Mouse (Mus musculus): Measurements from ENCODE around the gene Tspan8. TPM values are rescaled to one million over a fixed set of nuclear protein-coding genes. Genes with fewer than 3 reads are reported as not detected.
A peak's percentile ranks its signal among the peaks of the same experiment; 100 is the strongest.

Gene Tspan8
- polyA plus RNA-seq, 1 experiment from 2014 or later, result 204 TPM

DNA sequence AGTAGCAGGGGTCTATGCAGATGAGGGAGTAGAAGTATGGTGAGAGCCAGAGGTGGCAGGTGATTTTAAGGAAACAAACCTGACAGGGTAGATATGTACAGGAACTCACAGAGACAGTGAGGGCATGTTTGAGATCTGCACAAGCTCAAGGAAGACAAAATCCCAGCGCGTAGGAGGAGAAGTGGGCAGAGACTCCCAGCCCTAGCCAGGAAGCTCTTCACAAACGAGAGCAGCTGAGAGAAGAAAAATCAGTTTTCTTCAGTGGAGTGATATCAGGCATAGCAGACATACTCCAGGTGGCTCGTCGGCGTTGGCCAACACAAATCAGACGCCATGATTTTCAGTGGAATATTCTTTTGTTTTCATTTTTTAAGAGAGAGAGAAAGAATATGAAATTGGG, 8.7 kb downstream of the Tspan8 start:
- Histone ChIP-seq H3K27me3 (replicated peaks; ENCODE audit: control insufficient read depth, insufficient read depth, low read length) (no peaks in the 10 kb centered on the region), H3K9me3 (ENCODE audit: control insufficient read depth) (no peaks in the 10 kb centered on the region), H3K36me3 (ENCODE audit: control insufficient read depth, insufficient read depth) (no peaks in the 10 kb centered on the region), H3K4me3 (ENCODE audit: low read depth, low read length) (no peak overlapping the region), H3K4me1 (replicated peaks; ENCODE audit: control insufficient read depth, insufficient read depth, low read length) (no peaks in the 10 kb centered on the region; the same call in 1 of the 2 replicates), H3K4me2 (replicated peaks; ENCODE audit: low read depth) (no peak overlapping the region), H3K9ac (ENCODE audit: low read depth, low read length) (no peak overlapping the region), H3K27ac (ENCODE audit: low read depth, low read length) (no peak overlapping the region)
- 73% methylated on average over 7 of the region's 7 CpGs for WGBS
- no peak for TF ChIP-seq CTCF (IDR thresholded peaks at IDR 0.05; ENCODE audit: low read depth)
- no peak for ATAC-seq

DNA sequence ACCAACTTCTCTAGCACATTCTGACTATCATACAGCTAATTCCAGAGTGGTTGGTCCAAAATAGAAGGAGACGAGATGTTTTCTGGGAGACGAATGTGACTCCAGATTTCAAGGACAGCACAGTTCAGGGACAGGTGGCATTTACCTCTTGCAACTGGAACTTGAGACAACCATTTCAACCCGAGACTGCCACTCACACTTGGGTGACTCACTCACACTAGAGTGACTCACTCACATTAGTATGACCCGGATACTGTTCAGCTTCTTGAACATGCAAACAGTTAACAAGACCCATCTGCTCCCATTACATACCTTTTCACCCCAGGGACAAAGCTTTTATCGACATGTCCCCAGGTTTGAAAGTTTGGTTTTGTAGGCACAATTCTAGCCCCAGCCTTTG, 12.2 kb downstream of the Tspan8 start:
- H3K27me3 ChIP-seq (replicated peaks; ENCODE audit: control insufficient read depth, insufficient read depth, low read length), result no peaks in the 10 kb centered on the region
- no peaks in the 10 kb centered on the region; the same call in 1 of the 2 replicates for H3K4me1 ChIP-seq (replicated peaks; ENCODE audit: control insufficient read depth, insufficient read depth, low read length)
- H3K36me3 ChIP-seq (ENCODE audit: control insufficient read depth, insufficient read depth), result no peaks in the 10 kb centered on the region; the same call in 1 of the 2 replicates
- no peaks in the 10 kb centered on the region for H3K9me3 ChIP-seq (ENCODE audit: control insufficient read depth)
- WGBS, result 54% methylated on average over 5 of the region's 5 CpGs
- H3K9ac ChIP-seq (ENCODE audit: low read depth, low read length), result no peak overlapping the region
- ATAC-seq, result peak; percentile 77
- no peak overlapping the region; the same call in 1 of the 2 replicates for H3K27ac ChIP-seq (ENCODE audit: low read depth, low read length)
- TF ChIP-seq CTCF (IDR thresholded peaks at IDR 0.05; ENCODE audit: low read depth), result no peak
- H3K4me2 ChIP-seq (replicated peaks; ENCODE audit: low read depth), result no peak overlapping the region
- H3K4me3 ChIP-seq (ENCODE audit: low read depth, low read length), result no peak overlapping the region

DNA sequence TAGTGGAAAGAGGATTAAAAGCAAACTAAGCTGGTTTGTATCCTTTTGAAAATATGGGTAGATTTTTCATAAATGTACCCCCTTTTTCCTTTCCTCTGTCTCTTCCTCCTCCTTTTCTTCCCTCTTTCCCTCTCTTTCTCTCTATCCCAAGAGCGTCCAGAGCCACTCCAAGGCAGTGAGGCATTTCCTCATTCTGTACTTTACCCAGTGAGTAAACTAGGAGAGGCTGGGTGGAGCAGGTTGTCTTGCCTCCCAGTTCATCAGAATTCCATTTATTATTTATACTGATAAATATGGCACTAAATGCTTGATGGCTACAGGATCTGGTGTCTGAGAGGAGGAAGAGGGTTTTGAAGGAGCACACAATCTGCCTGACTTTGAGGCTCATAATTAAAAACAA, 13.1 kb downstream of the Tspan8 start:
- Histone ChIP-seq H3K4me2 (replicated peaks; ENCODE audit: low read depth) (no peak overlapping the region), H3K27me3 (replicated peaks; ENCODE audit: control insufficient read depth, insufficient read depth, low read length) (no peaks in the 10 kb centered on the region), H3K4me3 (ENCODE audit: low read depth, low read length) (no peak overlapping the region), H3K9me3 (ENCODE audit: control insufficient read depth) (no peaks in the 10 kb centered on the region), H3K4me1 (replicated peaks; ENCODE audit: control insufficient read depth, insufficient read depth, low read length) (no peaks in the 10 kb centered on the region; the same call in 1 of the 2 replicates), H3K9ac (ENCODE audit: low read depth, low read length) (no peak overlapping the region), H3K27ac (ENCODE audit: low read depth, low read length) (0 out of 2 replicates have a peak overlapping the region, but pooled peaks have one; percentile 41), H3K36me3 (ENCODE audit: control insufficient read depth, insufficient read depth) (no peaks in the 10 kb centered on the region; the same call in 1 of the 2 replicates)
- WGBS, result 24% methylated on average over 1 of the region's 1 CpGs
- ATAC-seq, result peak; percentile 56; the same call in 1 of the 2 replicates
- no peak for TF ChIP-seq CTCF (IDR thresholded peaks at IDR 0.05; ENCODE audit: low read depth)

DNA sequence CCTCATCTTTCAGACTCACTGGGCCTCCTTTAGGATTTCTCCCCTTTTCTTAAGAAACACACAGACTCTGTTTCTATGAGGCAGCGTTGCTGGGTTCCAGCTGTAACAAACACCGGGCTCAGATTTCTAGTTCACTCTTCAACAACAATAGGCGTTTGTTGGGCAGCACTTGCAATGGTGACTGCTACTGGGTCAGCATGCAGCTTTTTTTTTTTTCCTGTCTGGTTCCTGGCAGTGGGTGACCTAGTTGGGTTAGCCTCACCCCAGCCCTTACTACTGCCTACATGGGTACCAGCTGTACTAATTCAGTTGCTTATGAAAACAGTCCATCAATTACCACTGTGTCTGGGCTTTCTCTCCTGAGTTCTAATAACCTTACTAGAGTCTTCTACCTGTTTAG, 14.1 kb downstream of the Tspan8 start:
- TF ChIP-seq CTCF (IDR thresholded peaks at IDR 0.05; ENCODE audit: low read depth), result no peak
- Histone ChIP-seq H3K27me3 (replicated peaks; ENCODE audit: control insufficient read depth, insufficient read depth, low read length) (no peaks in the 10 kb centered on the region), H3K4me2 (replicated peaks; ENCODE audit: low read depth) (no peak overlapping the region), H3K36me3 (ENCODE audit: control insufficient read depth, insufficient read depth) (peaks cover 5% of the 10 kb centered on the region; the same call in 1 of the 2 replicates), H3K9me3 (ENCODE audit: control insufficient read depth) (no peaks in the 10 kb centered on the region), H3K9ac (ENCODE audit: low read depth, low read length) (no peak overlapping the region), H3K27ac (ENCODE audit: low read depth, low read length) (no peak overlapping the region), H3K4me3 (ENCODE audit: low read depth, low read length) (no peak overlapping the region), H3K4me1 (replicated peaks; ENCODE audit: control insufficient read depth, insufficient read depth, low read length) (no peaks in the 10 kb centered on the region; the same call in 1 of the 2 replicates)
- ATAC-seq, result no peak
- 77% methylated on average over 3 of the region's 3 CpGs for WGBS

DNA sequence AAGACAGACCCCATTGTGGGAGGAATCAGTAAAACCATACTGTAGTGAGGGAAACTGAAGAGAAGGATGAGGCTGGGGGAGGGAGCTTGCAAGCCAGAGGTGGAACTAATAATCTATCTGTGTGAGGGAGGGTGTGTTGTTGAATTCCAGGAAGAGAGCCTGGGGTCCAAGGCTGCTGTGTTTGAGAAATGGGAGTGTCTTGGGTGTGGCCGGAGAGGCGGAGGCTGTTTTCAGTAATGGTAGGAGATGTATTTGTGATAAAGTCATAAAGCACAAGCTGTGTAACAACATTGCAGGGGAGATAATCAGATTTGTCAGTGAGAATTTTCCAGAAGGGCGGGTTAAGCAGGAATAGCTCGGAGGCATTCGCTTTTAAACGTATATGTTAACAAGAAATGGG, 17.4 kb downstream of the Tspan8 start:
- ATAC-seq, result peak; percentile 50
- 36% methylated on average over 6 of the region's 6 CpGs for WGBS
- Histone ChIP-seq H3K9me3 (ENCODE audit: control insufficient read depth) (no peaks in the 10 kb centered on the region), H3K4me2 (replicated peaks; ENCODE audit: low read depth) (0 out of 2 replicates have a peak overlapping the region, but pooled peaks have one; percentile 13), H3K4me3 (ENCODE audit: low read depth, low read length) (no peak overlapping the region), H3K27ac (ENCODE audit: low read depth, low read length) (no peak overlapping the region; the same call in 1 of the 2 replicates), H3K4me1 (replicated peaks; ENCODE audit: control insufficient read depth, insufficient read depth, low read length) (no peaks in the 10 kb centered on the region; the same call in 1 of the 2 replicates), H3K27me3 (replicated peaks; ENCODE audit: control insufficient read depth, insufficient read depth, low read length) (no peaks in the 10 kb centered on the region), H3K36me3 (ENCODE audit: control insufficient read depth, insufficient read depth) (peaks cover 16% of the 10 kb centered on the region; the same call in 1 of the 2 replicates), H3K9ac (ENCODE audit: low read depth, low read length) (no peak overlapping the region)
- TF ChIP-seq CTCF (IDR thresholded peaks at IDR 0.05; ENCODE audit: low read depth), result no peak

DNA sequence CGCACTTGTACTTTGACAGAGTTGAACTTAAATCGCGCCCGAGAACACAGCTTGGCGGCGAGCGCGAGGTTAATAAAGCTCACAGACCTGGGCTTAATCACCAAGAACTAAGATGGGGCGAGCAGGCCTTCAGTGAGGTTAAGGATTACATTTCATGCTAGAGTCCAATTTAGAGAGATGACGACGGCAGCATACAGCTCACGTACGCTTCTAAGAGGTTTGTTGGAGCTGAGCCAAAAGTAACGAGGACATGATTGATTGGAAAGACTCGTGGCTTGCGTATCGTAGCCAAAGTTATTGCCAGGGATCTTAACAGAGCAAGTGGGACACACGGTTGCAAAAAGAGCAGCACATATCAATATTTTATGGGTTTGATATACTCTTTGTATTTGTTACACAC, 30.3 kb downstream of the Tspan8 start:
- H3K4me1 ChIP-seq (replicated peaks; ENCODE audit: control insufficient read depth, insufficient read depth, low read length), result no peaks in the 10 kb centered on the region
- H3K4me3 ChIP-seq (ENCODE audit: low read depth, low read length), result no peak overlapping the region
- H3K27me3 ChIP-seq (replicated peaks; ENCODE audit: control insufficient read depth, insufficient read depth, low read length), result no peaks in the 10 kb centered on the region
- 39% methylated on average over 18 of the region's 18 CpGs for WGBS
- no peaks in the 10 kb centered on the region for H3K9me3 ChIP-seq (ENCODE audit: control insufficient read depth)
- no peak for TF ChIP-seq CTCF (IDR thresholded peaks at IDR 0.05; ENCODE audit: low read depth)
- peak overlapping the region; percentile 31 for H3K4me2 ChIP-seq (replicated peaks; ENCODE audit: low read depth)
- H3K36me3 ChIP-seq (ENCODE audit: control insufficient read depth, insufficient read depth), result peaks cover 5% of the 10 kb centered on the region
- H3K9ac ChIP-seq (ENCODE audit: low read depth, low read length), result no peak overlapping the region
- H3K27ac ChIP-seq (ENCODE audit: low read depth, low read length), result no peak overlapping the region
- ATAC-seq, result peak; percentile 76

All from intestine, postnatal 0 days (tissue).